Mouse (Mus musculus): ENCODE results near the gene Gpr162. TPM values are rescaled to one million over a fixed set of nuclear protein-coding genes. Genes with fewer than 3 reads are reported as not detected.

The Gpr162 gene
- not detected for total RNA-seq (2023)

GRCm38 (mm10) chr6:124863658-124864298 is at the start of gene Gpr162:
Gene Gpr162, minus strand, starts transcription at chr6:124863983.

DNA sequence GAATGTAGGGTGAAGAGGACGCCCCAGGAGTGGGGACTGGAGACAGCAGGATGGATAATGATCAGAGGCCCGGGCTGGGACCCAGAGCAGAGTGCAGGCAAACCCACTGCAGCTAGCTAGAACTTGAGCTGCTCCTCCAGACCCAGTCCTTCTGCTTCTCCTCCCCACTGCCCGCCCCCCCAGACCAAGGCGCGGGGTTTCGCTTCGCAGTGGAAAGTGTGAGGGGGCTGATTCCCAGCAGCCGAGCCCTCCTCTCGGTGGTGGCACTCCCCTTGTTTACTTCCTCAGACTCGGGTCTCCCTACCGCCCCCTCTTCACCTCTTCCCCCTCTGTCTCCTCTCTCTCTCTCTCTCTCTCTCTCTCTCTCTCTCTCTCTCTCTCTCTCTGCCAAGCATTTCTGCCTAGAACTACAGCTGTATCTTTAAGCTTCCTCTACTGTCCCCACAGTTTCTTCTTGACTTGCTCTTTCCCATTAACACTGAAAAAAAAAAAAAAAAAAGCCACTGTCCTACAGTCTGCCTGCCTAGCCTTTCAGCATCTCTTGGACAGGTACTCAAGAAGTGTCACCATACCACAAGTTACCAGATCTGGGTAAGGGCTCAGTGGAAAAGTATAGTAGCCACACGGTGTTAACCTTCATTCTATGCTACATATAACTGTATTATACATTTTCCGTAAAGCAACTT is 47.9 kb upstream of the Gpr162 start, which contains the start of gene Lag3:
Gene Lag3 (minus strand): TSS at position 173 of the 686 bp plus-strand sequence.

GRCm38 (mm10) chr6:124887986-124888385 is 24.2 kb upstream of the Gpr162 start, which contains the start of gene Cd4:
Gene Cd4, minus strand, starts transcription at chr6:124888221.

GRCm38 (mm10) chr6:124856916-124857839 is 6.6 kb downstream of the Gpr162 start, which contains the start of gene P3h3:
Gene P3h3, minus strand, starts transcription at chr6:124857752.

DNA sequence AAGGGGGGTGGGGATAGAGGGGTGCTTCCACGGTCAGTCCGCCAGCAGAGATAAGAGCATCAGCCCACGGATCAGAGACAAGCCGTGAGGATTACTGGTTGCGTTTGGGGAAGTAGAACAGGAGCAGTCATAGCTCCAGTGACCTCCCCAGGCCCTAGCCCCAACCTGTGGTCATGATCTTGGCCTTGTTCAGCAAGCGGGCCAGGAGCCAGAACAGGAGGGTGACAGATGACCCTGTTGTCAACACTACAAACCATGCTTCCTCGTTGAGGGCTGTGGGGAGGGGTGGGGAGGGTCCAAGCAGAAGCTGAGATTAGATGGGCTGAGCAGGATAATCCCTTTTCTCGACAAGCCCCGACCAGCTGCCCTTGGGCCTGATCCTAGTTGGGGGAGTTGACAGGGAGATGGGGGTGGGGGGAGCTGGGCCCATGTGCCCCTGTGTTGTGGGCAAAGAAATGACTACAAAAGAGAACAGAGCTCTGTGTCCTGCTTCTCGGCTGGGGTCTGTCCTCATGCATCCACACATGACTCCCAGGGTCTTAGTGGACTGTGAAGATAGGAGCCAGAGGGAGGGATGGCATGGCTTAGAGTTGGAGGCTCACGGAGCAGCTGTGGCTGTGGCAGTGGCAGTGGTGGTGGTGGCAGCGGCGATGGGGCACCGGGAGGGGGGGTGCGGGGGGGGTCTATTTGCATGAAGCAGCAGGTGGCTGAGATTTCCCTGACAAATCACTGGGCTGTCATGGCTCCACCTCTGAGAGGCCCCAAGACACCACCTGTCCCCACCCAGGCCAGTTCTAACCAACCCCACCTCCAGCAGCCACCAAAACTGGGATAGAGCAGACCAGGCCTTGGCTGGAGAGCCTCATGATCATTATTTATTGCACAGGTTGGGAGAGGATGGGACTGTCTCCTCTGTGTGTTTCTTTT is 23.3 kb downstream of the Gpr162 start, which contains the start of gene Gnb3:
Gene Gnb3 (minus strand): TSS at position 35 of the 927 bp plus-strand sequence.

GRCm38 (mm10) chr6:124828868-124829798 is 34.6 kb downstream of the Gpr162 start, which contains the start of the genes Usp5 and Cdca3:
Gene Usp5, minus strand, starts transcription at chr6:124829484.
Gene Cdca3, plus strand, starts transcription at chr6:124829547.

GRCm38 (mm10) chr6:124813933-124814332 is 49.9 kb downstream of the Gpr162 start, which contains the start of gene Tpi1:
Gene Tpi1, minus strand, starts transcription at chr6:124814296.

Other genes with a start within 250 kb of the Gpr162 start
- not detected for gene C1s2, start 227.9 kb downstream of the Gpr162 start, total RNA-seq (2023)
- 10 to 100 TPM; 39.7 to 48.9 TPM for gene Lpcat3, start 201.0 kb downstream of the Gpr162 start, total RNA-seq (2023)
- gene Emg1, start 151.8 kb downstream of the Gpr162 start, total RNA-seq (2023) = 10 to 100 TPM; 49.4 to 59.1 TPM
- gene Phb2, start 151.6 kb downstream of the Gpr162 start, total RNA-seq (2023) = 100 to 1,000 TPM; 104 to 117 TPM
- gene Ptpn6, start 125.3 kb downstream of the Gpr162 start, total RNA-seq (2023) = 100 to 1,000 TPM; 415 to 423 TPM
- 100 to 1,000 TPM; 118 to 130 TPM for gene Grcc10, start 122.6 kb downstream of the Gpr162 start, total RNA-seq (2023)
- gene Gm45234, start 108.0 kb downstream of the Gpr162 start, total RNA-seq (2023) = not detected
- gene Atn1, start 107.5 kb downstream of the Gpr162 start, total RNA-seq (2023) = 10 to 100 TPM; 28.0 to 34.6 TPM
- not detected for gene Eno2, start 94.3 kb downstream of the Gpr162 start, total RNA-seq (2023)
- not detected for gene Lrrc23, start 84.3 kb downstream of the Gpr162 start, total RNA-seq (2023)
- 10 to 100 TPM; 22.1 to 22.7 TPM for gene Spsb2, start 55.3 kb downstream of the Gpr162 start, total RNA-seq (2023)
- 100 to 1,000 TPM; 120 to 136 TPM for gene Tpi1, start 49.7 kb downstream of the Gpr162 start, total RNA-seq (2023)
- gene Usp5, start 34.5 kb downstream of the Gpr162 start, total RNA-seq (2023) = 10 to 100 TPM; 59.3 TPM
- gene Cdca3, start 34.4 kb downstream of the Gpr162 start, total RNA-seq (2023) = 10 to 100 TPM; 63.3 to 71.4 TPM
- not detected for gene Gnb3, start 23.7 kb downstream of the Gpr162 start, total RNA-seq (2023)
- under 1 TPM; 0.42 to 0.64 TPM for gene P3h3, start 6.2 kb downstream of the Gpr162 start, total RNA-seq (2023)
- gene Cd4, start 24.2 kb upstream of the Gpr162 start, total RNA-seq (2023) = under 1 TPM; 0.20 to 0.29 TPM
- under 1 TPM; 0.37 to 0.73 TPM for gene Lag3, start 47.7 kb upstream of the Gpr162 start, total RNA-seq (2023)
- gene Ptms, start 56.1 kb upstream of the Gpr162 start, total RNA-seq (2023) = 100 to 1,000 TPM; 106 to 150 TPM
- gene Mlf2, start 67.4 kb upstream of the Gpr162 start, total RNA-seq (2023) = 10 to 100 TPM; 92.0 to 97.0 TPM
- 10 to 100 TPM; 17.3 to 22.6 TPM for gene Cops7a, start 101.6 kb upstream of the Gpr162 start, total RNA-seq (2023)
- not detected for gene Pianp, start 132.7 kb upstream of the Gpr162 start, total RNA-seq (2023)
- 10 to 100 TPM; 68.6 to 81.0 TPM for gene Zfp384, start 145.2 kb upstream of the Gpr162 start, total RNA-seq (2023)
- 10 to 100 TPM; 65.4 to 82.9 TPM for gene Ing4, start 175.8 kb upstream of the Gpr162 start, total RNA-seq (2023)
- 10 to 100 TPM; 11.4 to 12.0 TPM for gene Acrbp, start 185.7 kb upstream of the Gpr162 start, total RNA-seq (2023)
- gene Lpar5, start 203.9 kb upstream of the Gpr162 start, total RNA-seq (2023) = 10 to 100 TPM in 1 of 2 experiments, 1 to 10 TPM in 1; 8.4 to 12.3 TPM
- 100 to 1,000 TPM; 178 to 182 TPM for gene Chd4, start 232.0 kb upstream of the Gpr162 start, total RNA-seq (2023)